Mouse (Mus musculus): ENCODE measurements around the gene Ect2l. TPM values are rescaled to one million over a fixed set of nuclear protein-coding genes. Genes with fewer than 3 reads are reported as not detected.

Ect2l gene
- polyA plus RNA-seq, 1 experiment from 2014 or later = 1.3 TPM

DNA sequence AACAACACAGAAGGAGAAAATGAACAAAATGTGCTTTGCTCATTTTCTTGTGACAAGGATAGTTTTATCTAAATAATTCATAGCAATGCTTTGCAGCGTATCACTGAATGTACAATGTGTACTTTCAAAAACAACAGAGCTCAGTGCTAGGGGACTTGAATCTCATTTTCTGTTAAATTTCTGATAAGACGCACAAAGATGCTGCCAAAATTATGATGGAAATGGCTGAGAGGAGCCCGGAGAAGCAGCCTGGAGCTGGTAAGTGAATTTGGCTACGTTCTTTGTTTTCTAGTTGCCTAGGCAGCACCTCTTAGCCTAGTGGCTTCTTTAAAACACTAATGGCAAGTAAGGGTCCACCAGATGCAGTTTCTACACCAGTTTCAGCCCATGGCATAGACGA lies 28.4 kb downstream of the Ect2l start:
- ATAC-seq (ENCODE audit: insufficient number of reproducible peaks, low FRiP score, low TSS enrichment, low read depth) (no peak), DNase-seq (ENCODE audit: low spot score) (no peak)
- Histone ChIP-seq H3K36me3 (ENCODE audit: control insufficient read depth, insufficient read depth, low read length) (no peaks in the 10 kb centered on the region), H3K4me1 (ENCODE audit: control insufficient read depth, insufficient read depth, low read length) (no peaks in the 10 kb centered on the region), H3K9me3 (ENCODE audit: control insufficient read depth, low read length) (no peaks in the 10 kb centered on the region), H3K27me3 (ENCODE audit: control insufficient read depth, insufficient read depth, low read length) (no peaks in the 10 kb centered on the region), H3K4me2 (ENCODE audit: low read depth, severe bottlenecking) (no peak overlapping the region), H3K27ac (replicated peaks; ENCODE audit: low read depth, low read length) (no peak overlapping the region), H3K9ac (ENCODE audit: low read length) (no peak overlapping the region), H3K4me3 (ENCODE audit: low read depth, low read length) (no peak overlapping the region)
- WGBS = 92% methylated on average over 5 of the region's 5 CpGs

DNA sequence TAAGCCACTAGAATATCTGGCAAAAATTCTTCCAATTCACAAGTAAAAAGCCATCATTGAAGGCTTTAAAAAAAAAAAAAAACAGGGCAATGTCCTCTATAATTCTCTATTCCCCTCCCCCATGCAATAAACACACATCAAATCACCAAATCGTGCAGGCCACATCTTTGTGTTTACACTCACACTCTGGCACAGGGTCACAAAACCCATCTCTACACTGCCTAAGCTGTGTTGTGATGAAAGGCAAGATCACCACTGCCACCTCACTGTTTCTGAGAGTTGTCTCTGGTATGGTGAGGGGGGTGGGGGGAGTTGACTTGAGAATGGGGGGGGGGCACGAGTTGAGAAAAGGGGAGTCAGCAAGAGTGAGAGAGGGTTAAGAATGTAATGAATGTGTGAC lies 33.4 kb downstream of the Ect2l start:
- Histone ChIP-seq H3K27me3 (ENCODE audit: control insufficient read depth, insufficient read depth, low read length) (no peaks in the 10 kb centered on the region), H3K9me3 (ENCODE audit: control insufficient read depth, low read length) (no peaks in the 10 kb centered on the region), H3K4me1 (ENCODE audit: control insufficient read depth, insufficient read depth, low read length) (no peaks in the 10 kb centered on the region), H3K27ac (replicated peaks; ENCODE audit: low read depth, low read length) (no peak overlapping the region), H3K9ac (ENCODE audit: low read length) (no peak overlapping the region), H3K36me3 (ENCODE audit: control insufficient read depth, insufficient read depth, low read length) (no peaks in the 10 kb centered on the region), H3K4me3 (ENCODE audit: low read depth, low read length) (no peak overlapping the region), H3K4me2 (ENCODE audit: low read depth, severe bottlenecking) (no peak overlapping the region)
- no peak for DNase-seq (ENCODE audit: low spot score)
- ATAC-seq (ENCODE audit: insufficient number of reproducible peaks, low FRiP score, low TSS enrichment, low read depth) = no peak
- WGBS = 60% methylated on average over 2 of the region's 2 CpGs

DNA sequence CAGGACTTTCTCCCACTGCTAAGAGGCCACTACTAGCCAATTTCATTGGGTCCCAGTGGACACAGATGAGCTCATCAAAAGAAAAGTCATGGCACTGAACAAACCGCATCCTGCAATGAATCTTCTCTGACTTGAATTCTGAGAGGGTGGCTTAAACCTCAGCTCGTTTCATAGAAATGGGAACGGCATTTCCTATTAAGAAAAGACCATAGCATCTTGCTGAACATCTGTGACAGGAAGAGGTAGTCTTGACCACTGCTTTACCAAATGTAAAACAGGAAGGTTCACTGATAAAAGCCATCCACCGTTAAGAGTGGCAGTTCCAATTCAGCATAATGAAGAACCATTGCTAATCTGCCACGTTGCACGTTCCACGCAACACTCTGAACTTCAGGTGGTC lies 34.0 kb downstream of the Ect2l start:
- 90% methylated on average over 7 of the region's 7 CpGs for WGBS
- no peak for ATAC-seq (ENCODE audit: insufficient number of reproducible peaks, low FRiP score, low TSS enrichment, low read depth)
- DNase-seq (ENCODE audit: low spot score) = no peak

DNA sequence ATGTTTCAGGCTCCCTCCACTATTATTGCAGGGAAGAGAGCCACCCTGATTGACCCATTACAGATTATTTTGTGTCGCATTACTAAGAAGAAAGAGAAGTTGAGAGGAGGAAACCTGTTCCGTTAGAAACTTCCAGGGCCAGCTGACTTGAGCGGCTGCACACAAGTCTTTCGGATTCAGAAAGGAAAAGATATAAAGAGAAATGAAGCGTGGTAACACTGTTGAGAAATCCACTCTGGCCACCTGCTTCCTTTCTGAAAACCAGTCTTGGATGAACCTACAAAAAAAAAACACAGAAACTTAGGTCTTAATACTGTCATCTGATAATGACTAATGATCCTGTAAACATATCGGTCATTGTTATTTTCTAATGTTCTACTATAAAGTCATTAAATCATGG lies 35.6 kb downstream of the Ect2l start:
- no peak overlapping the region for H3K27ac ChIP-seq (replicated peaks; ENCODE audit: low read depth, low read length)
- no peak for DNase-seq (ENCODE audit: low spot score)
- no peak overlapping the region for H3K4me3 ChIP-seq (ENCODE audit: low read depth, low read length)
- no peak overlapping the region for H3K9ac ChIP-seq (ENCODE audit: low read length)
- no peaks in the 10 kb centered on the region for H3K9me3 ChIP-seq (ENCODE audit: control insufficient read depth, low read length)
- no peaks in the 10 kb centered on the region for H3K27me3 ChIP-seq (ENCODE audit: control insufficient read depth, insufficient read depth, low read length)
- no peaks in the 10 kb centered on the region for H3K36me3 ChIP-seq (ENCODE audit: control insufficient read depth, insufficient read depth, low read length)
- H3K4me2 ChIP-seq (ENCODE audit: low read depth, severe bottlenecking) = no peak overlapping the region
- no peak for ATAC-seq (ENCODE audit: insufficient number of reproducible peaks, low FRiP score, low TSS enrichment, low read depth)
- 91% methylated on average over 6 of the region's 6 CpGs for WGBS
- H3K4me1 ChIP-seq (ENCODE audit: control insufficient read depth, insufficient read depth, low read length) = no peaks in the 10 kb centered on the region

More for the DNA sequence above, 34.0 kb downstream of the Ect2l start:
- H3K27me3 ChIP-seq (ENCODE audit: control insufficient read depth, insufficient read depth, low read length) = no peaks in the 10 kb centered on the region
- H3K9ac ChIP-seq (ENCODE audit: low read length) = no peak overlapping the region
- no peak overlapping the region for H3K27ac ChIP-seq (replicated peaks; ENCODE audit: low read depth, low read length)
- H3K4me1 ChIP-seq (ENCODE audit: control insufficient read depth, insufficient read depth, low read length) = no peaks in the 10 kb centered on the region
- H3K4me3 ChIP-seq (ENCODE audit: low read depth, low read length) = no peak overlapping the region
- H3K9me3 ChIP-seq (ENCODE audit: control insufficient read depth, low read length) = no peaks in the 10 kb centered on the region
- H3K4me2 ChIP-seq (ENCODE audit: low read depth, severe bottlenecking) = no peak overlapping the region
- no peaks in the 10 kb centered on the region for H3K36me3 ChIP-seq (ENCODE audit: control insufficient read depth, insufficient read depth, low read length)

DNA sequence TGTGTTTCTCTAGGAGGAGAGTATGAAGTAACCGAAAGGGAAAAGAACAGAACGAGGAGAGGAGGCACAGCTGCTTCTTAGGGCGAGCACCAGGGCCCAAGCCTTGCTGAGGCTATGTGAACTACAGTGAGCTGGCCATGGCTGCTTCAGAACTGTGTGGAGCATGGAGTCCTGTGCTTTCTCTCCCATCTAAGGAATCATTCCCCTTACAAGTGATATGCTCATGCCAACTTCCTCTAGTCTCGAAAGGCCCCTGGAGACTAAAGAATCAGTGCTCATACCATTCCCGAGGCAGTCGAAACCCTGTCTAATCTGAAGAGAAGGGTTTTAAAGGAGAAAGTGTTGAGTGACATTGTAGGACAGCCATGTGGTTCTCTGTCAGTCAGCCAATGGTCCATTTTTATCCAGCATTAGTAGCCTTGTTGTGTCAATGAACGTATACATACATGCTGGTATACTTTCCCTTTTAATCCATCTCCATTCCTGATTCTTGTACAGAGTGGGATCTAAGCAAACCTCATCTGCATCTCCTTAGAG lies 48.2 kb downstream of the Ect2l start:
- H3K9me3 ChIP-seq (ENCODE audit: control insufficient read depth, low read length) = no peaks in the 10 kb centered on the region
- H3K4me3 ChIP-seq (ENCODE audit: low read depth, low read length) = no peak overlapping the region
- H3K9ac ChIP-seq (ENCODE audit: low read length) = no peak overlapping the region
- ATAC-seq (ENCODE audit: insufficient number of reproducible peaks, low FRiP score, low TSS enrichment, low read depth) (no peak), DNase-seq (ENCODE audit: low spot score) (no peak)
- H3K4me2 ChIP-seq (ENCODE audit: low read depth, severe bottlenecking) = no peak overlapping the region
- H3K27me3 ChIP-seq (ENCODE audit: control insufficient read depth, insufficient read depth, low read length) = no peaks in the 10 kb centered on the region
- 85% methylated on average over 7 of the region's 7 CpGs for WGBS
- H3K36me3 ChIP-seq (ENCODE audit: control insufficient read depth, insufficient read depth, low read length) = no peaks in the 10 kb centered on the region
- no peak overlapping the region for H3K27ac ChIP-seq (replicated peaks; ENCODE audit: low read depth, low read length)
- H3K4me1 ChIP-seq (ENCODE audit: control insufficient read depth, insufficient read depth, low read length) = no peaks in the 10 kb centered on the region

DNA sequence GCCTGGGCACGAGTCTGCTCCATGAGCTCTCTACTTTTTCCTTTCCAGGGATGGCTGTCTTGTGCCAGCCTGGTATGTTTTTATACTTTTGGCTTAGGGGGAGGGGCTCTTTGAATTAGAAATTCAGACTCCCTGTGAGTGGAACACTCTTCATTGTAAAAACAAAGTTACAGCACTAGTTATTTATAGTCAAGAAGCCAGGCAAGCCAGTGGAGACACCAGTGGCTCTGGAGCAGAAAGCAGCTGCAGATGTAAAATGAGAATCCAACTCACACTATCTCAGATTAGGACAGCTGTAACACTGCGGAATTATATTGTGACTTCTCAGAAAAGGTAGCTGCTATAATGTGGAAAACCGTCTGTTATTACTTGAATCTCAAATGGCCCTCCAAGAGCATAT lies 63.5 kb downstream of the Ect2l start:
- H3K4me1 ChIP-seq (ENCODE audit: control insufficient read depth, insufficient read depth, low read length) = no peaks in the 10 kb centered on the region
- no peak for ATAC-seq (ENCODE audit: insufficient number of reproducible peaks, low FRiP score, low TSS enrichment, low read depth)
- no peaks in the 10 kb centered on the region for H3K36me3 ChIP-seq (ENCODE audit: control insufficient read depth, insufficient read depth, low read length)
- H3K4me2 ChIP-seq (ENCODE audit: low read depth, severe bottlenecking) = no peak overlapping the region
- H3K9ac ChIP-seq (ENCODE audit: low read length) = no peak overlapping the region
- no peak overlapping the region for H3K27ac ChIP-seq (replicated peaks; ENCODE audit: low read depth, low read length)
- DNase-seq (ENCODE audit: low spot score) = no peak
- H3K27me3 ChIP-seq (ENCODE audit: control insufficient read depth, insufficient read depth, low read length) = no peaks in the 10 kb centered on the region
- no peak overlapping the region for H3K4me3 ChIP-seq (ENCODE audit: low read depth, low read length)
- no peaks in the 10 kb centered on the region for H3K9me3 ChIP-seq (ENCODE audit: control insufficient read depth, low read length)
- WGBS = 79% methylated on average over 3 of the region's 3 CpGs

DNA sequence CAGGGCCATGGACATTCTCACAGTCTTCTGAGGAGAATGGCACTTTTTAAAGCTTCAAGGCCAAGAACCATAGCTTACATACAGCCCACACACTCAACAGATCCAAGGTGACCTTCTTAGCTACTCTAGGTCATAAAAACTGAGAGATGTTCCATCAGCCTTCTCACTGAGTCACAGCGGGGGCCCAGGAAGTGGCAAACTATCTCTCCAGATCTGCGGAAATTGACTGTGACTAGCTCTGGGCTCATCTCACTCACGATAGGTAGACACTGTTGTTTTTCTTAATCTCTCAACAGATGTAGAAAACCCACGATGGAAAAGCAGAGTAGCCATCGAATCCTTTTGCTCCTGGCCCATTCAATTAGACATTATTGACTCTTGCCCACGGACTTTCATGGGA lies 68.5 kb downstream of the Ect2l start:
- Histone ChIP-seq H3K36me3 (ENCODE audit: control insufficient read depth, insufficient read depth, low read length) (no peaks in the 10 kb centered on the region), H3K27me3 (ENCODE audit: control insufficient read depth, insufficient read depth, low read length) (no peaks in the 10 kb centered on the region)
- DNase-seq (ENCODE audit: low spot score) = no peak

DNA sequence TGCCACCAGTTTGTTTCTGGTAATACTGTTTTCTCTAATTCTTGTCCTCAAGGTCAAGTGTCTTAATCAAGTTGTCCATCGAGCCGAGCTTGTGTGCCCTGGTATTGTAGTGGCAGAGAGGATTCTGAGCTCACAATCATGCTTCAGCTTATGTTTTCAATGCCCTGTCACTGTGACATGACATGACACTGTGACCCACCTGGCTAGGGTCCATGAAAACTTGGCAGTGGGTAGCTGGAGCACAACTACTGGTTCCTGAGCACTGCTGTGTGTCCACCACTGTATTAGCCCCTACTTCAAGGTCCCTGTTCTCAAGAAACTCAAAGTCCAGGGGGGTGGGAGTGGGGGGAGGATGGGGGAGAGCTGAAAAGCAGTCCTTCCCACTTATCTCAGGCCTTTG lies 69.3 kb downstream of the Ect2l start:
- no peaks in the 10 kb centered on the region for H3K4me1 ChIP-seq (ENCODE audit: control insufficient read depth, insufficient read depth, low read length)
- WGBS = 91% methylated on average over 2 of the region's 2 CpGs
- no peak for ATAC-seq (ENCODE audit: insufficient number of reproducible peaks, low FRiP score, low TSS enrichment, low read depth)

More for the DNA sequence above, 68.5 kb downstream of the Ect2l start:
- H3K4me1 ChIP-seq (ENCODE audit: control insufficient read depth, insufficient read depth, low read length) = no peaks in the 10 kb centered on the region
- H3K4me2 ChIP-seq (ENCODE audit: low read depth, severe bottlenecking) = no peak overlapping the region
- no peak overlapping the region for H3K9ac ChIP-seq (ENCODE audit: low read length)
- H3K27ac ChIP-seq (replicated peaks; ENCODE audit: low read depth, low read length) = no peak overlapping the region
- ATAC-seq (ENCODE audit: insufficient number of reproducible peaks, low FRiP score, low TSS enrichment, low read depth) = no peak
- 85% methylated on average over 6 of the region's 6 CpGs for WGBS
- H3K4me3 ChIP-seq (ENCODE audit: low read depth, low read length) = no peak overlapping the region
- H3K9me3 ChIP-seq (ENCODE audit: control insufficient read depth, low read length) = no peaks in the 10 kb centered on the region

DNA sequence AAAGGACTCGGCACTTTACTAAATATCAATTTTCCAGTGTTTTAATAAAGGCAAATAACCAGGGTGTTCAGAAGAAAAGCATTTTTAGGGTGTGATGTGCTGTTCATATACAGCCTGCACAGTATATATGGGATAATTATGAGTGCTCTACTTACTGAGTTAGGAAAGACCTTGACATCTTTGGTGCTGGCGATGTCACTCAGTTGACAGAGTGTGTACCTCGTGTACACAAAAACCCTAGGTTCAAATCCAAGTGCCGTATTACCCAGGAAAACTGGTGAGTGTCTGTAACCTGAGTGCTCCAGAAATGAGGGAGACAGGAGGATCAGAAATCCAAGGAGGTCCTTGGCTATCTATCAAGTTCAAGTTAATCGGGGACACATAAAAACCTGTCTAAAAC lies 71.1 kb downstream of the Ect2l start:
- no peak overlapping the region for H3K4me3 ChIP-seq (ENCODE audit: low read depth, low read length)
- H3K27me3 ChIP-seq (ENCODE audit: control insufficient read depth, insufficient read depth, low read length) = no peaks in the 10 kb centered on the region
- no peaks in the 10 kb centered on the region for H3K9me3 ChIP-seq (ENCODE audit: control insufficient read depth, low read length)
- ATAC-seq (ENCODE audit: insufficient number of reproducible peaks, low FRiP score, low TSS enrichment, low read depth) (no peak), DNase-seq (ENCODE audit: low spot score) (no peak)
- no peaks in the 10 kb centered on the region for H3K36me3 ChIP-seq (ENCODE audit: control insufficient read depth, insufficient read depth, low read length)
- H3K27ac ChIP-seq (replicated peaks; ENCODE audit: low read depth, low read length) = no peak overlapping the region
- H3K4me2 ChIP-seq (ENCODE audit: low read depth, severe bottlenecking) = no peak overlapping the region; the same call in 1 of the 2 replicates
- WGBS = 81% methylated on average over 5 of the region's 5 CpGs
- no peak overlapping the region for H3K9ac ChIP-seq (ENCODE audit: low read length)
- H3K4me1 ChIP-seq (ENCODE audit: control insufficient read depth, insufficient read depth, low read length) = no peaks in the 10 kb centered on the region

More for the DNA sequence above, 69.3 kb downstream of the Ect2l start:
- H3K4me3 ChIP-seq (ENCODE audit: low read depth, low read length) = no peak overlapping the region
- no peak overlapping the region for H3K4me2 ChIP-seq (ENCODE audit: low read depth, severe bottlenecking)
- no peaks in the 10 kb centered on the region for H3K9me3 ChIP-seq (ENCODE audit: control insufficient read depth, low read length)
- no peak overlapping the region for H3K9ac ChIP-seq (ENCODE audit: low read length)
- no peak for DNase-seq (ENCODE audit: low spot score)
- no peaks in the 10 kb centered on the region for H3K36me3 ChIP-seq (ENCODE audit: control insufficient read depth, insufficient read depth, low read length)
- no peaks in the 10 kb centered on the region for H3K27me3 ChIP-seq (ENCODE audit: control insufficient read depth, insufficient read depth, low read length)
- no peak overlapping the region for H3K27ac ChIP-seq (replicated peaks; ENCODE audit: low read depth, low read length)
